ENCODE assay signal across 23 mouse cellular contexts in the genomic region with DNA sequence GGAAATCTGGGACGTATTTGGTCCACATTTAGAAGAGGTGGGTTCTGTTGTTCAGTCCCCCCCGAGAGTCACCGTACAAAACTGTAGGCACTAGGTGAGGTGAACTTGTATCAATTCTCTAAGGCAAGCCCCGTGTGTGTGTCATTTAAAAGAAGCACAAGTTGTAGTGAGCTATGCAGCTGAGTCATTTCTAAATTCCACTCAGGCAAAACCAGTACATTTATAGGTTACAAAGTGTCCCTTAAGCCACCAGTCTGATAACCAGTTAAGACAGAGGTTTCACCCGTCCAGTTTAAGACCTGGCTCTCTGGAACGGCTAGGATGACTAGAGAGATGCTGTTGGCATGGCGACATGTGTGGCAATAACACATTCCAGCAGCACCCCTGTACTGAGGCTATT.
A peak's percentile ranks its signal among the peaks of the same experiment; 100 is the strongest.
DNase-seq lines count a peak whose midpoint lies in the region; ATAC-seq lines count a peak whose summit lies in the region.
"Had no signal": no experiment of that assay in that cellular context is flagged by ENCODE, and none has a peak within 500 bp of the region (broad histone marks: within the 10 kb centered on the region; RNA-seq: fewer than 3 reads in every experiment).

No protein-coding gene starts in this region.

- 88% methylated on average over 7 of the region's 7 CpGs for WGBS in forebrain, embryonic 13.5 days
- 88% methylated on average over 7 of the region's 7 CpGs for WGBS in forebrain, embryonic 16.5 days
- 77% methylated on average over 7 of the region's 7 CpGs for WGBS in heart, embryonic 10.5 days

- no peak for ATAC-seq in forebrain, embryonic 13.5 days
- ATAC-seq in forebrain, embryonic 16.5 days, result no peak
- ATAC-seq: CD4-positive, CD25-positive, alpha-beta regulatory T cell, adult 4 months had no signal

- 0 out of 2 replicates have a peak overlapping the region, but pooled peaks have one; percentile 20 for H3K27ac ChIP-seq in forebrain, embryonic 13.5 days
- no peak overlapping the region for H3K27ac ChIP-seq in forebrain, embryonic 16.5 days (ENCODE audit: low read length)
- H3K27ac ChIP-seq in heart, embryonic 10.5 days, result no peak overlapping the region
- H3K27ac ChIP-seq: embryonic facial prominence, embryonic 13.5 days; embryonic facial prominence, embryonic 15.5 days; forebrain, embryonic 10.5 days had no signal

- intact Hi-C loops in heart, postnatal 10 days (cut with DNase I), result loop anchor here (10.0 kb wide), 1 partner anchor 160 kb away; no protein-coding TSS in a partner anchor

- no peaks in the 10 kb centered on the region for H3K36me3 ChIP-seq in forebrain, embryonic 13.5 days (ENCODE audit: poor library complexity, severe bottlenecking)
- no peaks in the 10 kb centered on the region for H3K36me3 ChIP-seq in forebrain, embryonic 16.5 days (ENCODE audit: control insufficient read depth, insufficient read depth)
- H3K36me3 ChIP-seq in heart, embryonic 10.5 days, result no peaks in the 10 kb centered on the region
- H3K36me3 ChIP-seq: embryonic facial prominence, embryonic 13.5 days; embryonic facial prominence, embryonic 15.5 days; forebrain, embryonic 10.5 days; forebrain, embryonic 12.5 days had no signal

- H3K4me1 ChIP-seq in forebrain, embryonic 13.5 days, result peaks cover 8% of the 10 kb centered on the region
- peaks cover 2% of the 10 kb centered on the region for H3K4me1 ChIP-seq in forebrain, embryonic 16.5 days (replicated peaks; ENCODE audit: control insufficient read depth, insufficient read depth, low read length)
- peaks cover 14% of the 10 kb centered on the region; the same call in 1 of the 2 replicates for H3K4me1 ChIP-seq in heart, embryonic 10.5 days
- H3K4me1 ChIP-seq: embryonic facial prominence, embryonic 13.5 days; embryonic facial prominence, embryonic 15.5 days had no signal

- H3K27me3 ChIP-seq in forebrain, embryonic 13.5 days, result no peaks in the 10 kb centered on the region
- H3K27me3 ChIP-seq in forebrain, embryonic 16.5 days (replicated peaks; ENCODE audit: control insufficient read depth, insufficient read depth, low read length), result no peaks in the 10 kb centered on the region
- H3K27me3 ChIP-seq in heart, embryonic 10.5 days (ENCODE audit: insufficient read depth, poor library complexity, severe bottlenecking), result no peaks in the 10 kb centered on the region
- H3K27me3 ChIP-seq: embryonic facial prominence, embryonic 13.5 days; embryonic facial prominence, embryonic 15.5 days; forebrain, embryonic 12.5 days had no signal

- peak; percentile 19 for DNase-seq in heart, embryonic 10.5 days (ENCODE audit: low spot score)
- DNase-seq in heart, postnatal 10 days, result no peak
- DNase-seq in testis, postnatal 10 days (ENCODE audit: low spot score), result peak; percentile 15
- no peak for DNase-seq in testis, postnatal 14 days (ENCODE audit: low spot score)
- DNase-seq: adrenal gland, adult 2 months; adrenal gland, postnatal 10 days; adrenal gland, postnatal 25 days; B cell, adult 2 months; cerebellum, adult 11 months; cerebellum, adult 18-20 months; cerebellum, adult 8-10 months; cerebellum, adult 9-11 months; cerebellum, postnatal 14 days; cerebellum, postnatal 36 days; embryo, embryonic 11 days had no signal

- H3K9me3 ChIP-seq in forebrain, embryonic 13.5 days (replicated peaks), result no peaks in the 10 kb centered on the region
- no peaks in the 10 kb centered on the region for H3K9me3 ChIP-seq in forebrain, embryonic 16.5 days (ENCODE audit: control insufficient read depth, low read length)
- H3K9me3 ChIP-seq in heart, embryonic 10.5 days, result no peaks in the 10 kb centered on the region
- H3K9me3 ChIP-seq: embryonic facial prominence, embryonic 13.5 days; embryonic facial prominence, embryonic 15.5 days; forebrain, embryonic 10.5 days; forebrain, embryonic 12.5 days had no signal

- no peak overlapping the region for H3K4me2 ChIP-seq in forebrain, embryonic 13.5 days
- H3K4me2 ChIP-seq in forebrain, embryonic 16.5 days (ENCODE audit: low read length), result no peak overlapping the region
- H3K4me2 ChIP-seq: embryonic facial prominence, embryonic 13.5 days; embryonic facial prominence, embryonic 15.5 days had no signal

- H3K4me3 ChIP-seq in forebrain, embryonic 13.5 days, result no peak overlapping the region
- H3K4me3 ChIP-seq in forebrain, embryonic 16.5 days (replicated peaks; ENCODE audit: low read length), result no peak overlapping the region
- no peak overlapping the region for H3K4me3 ChIP-seq in heart, embryonic 10.5 days
- H3K4me3 ChIP-seq: embryonic facial prominence, embryonic 13.5 days; embryonic facial prominence, embryonic 15.5 days; erythroblast, embryonic 14.5 days; forebrain, embryonic 10.5 days; forebrain, embryonic 12.5 days had no signal

- no peak overlapping the region for H3K9ac ChIP-seq in forebrain, embryonic 13.5 days
- no peak overlapping the region for H3K9ac ChIP-seq in forebrain, embryonic 16.5 days (replicated peaks; ENCODE audit: low read depth, low read length)
- H3K9ac ChIP-seq: embryonic facial prominence, embryonic 13.5 days; embryonic facial prominence, embryonic 15.5 days; forebrain, embryonic 12.5 days had no signal

Comparison
In these comparisons a context has a peak if more than half of its experiments do, and no peak if none do; other contexts are left out.
1. DNase-seq: peak in heart, embryonic 10.5 days (single experiment) and testis, postnatal 10 days (single experiment); none in heart, postnatal 10 days (0 of 2) and testis, postnatal 14 days (single experiment).